ENCODE assay signal across 14 mouse cellular contexts in genomic region chr11:85511270-85511904, GRCm38 (mm10).
"Had no signal": no experiment of that assay in that cellular context is flagged by ENCODE, and none has a peak within 500 bp of the region (broad histone marks: within the 10 kb centered on the region; RNA-seq: fewer than 3 reads in every experiment).

No protein-coding gene starts in this region.

- H3K9ac ChIP-seq: intestine, embryonic 15.5 days; kidney, embryonic 15.5 days; limb, embryonic 15.5 days; liver, embryonic 14.5 days; lung, embryonic 14.5 days; midbrain, embryonic 13.5 days; stomach, embryonic 15.5 days had no signal

- H3K4me2 ChIP-seq: intestine, embryonic 15.5 days; kidney, embryonic 15.5 days; limb, embryonic 15.5 days; lung, embryonic 14.5 days; midbrain, embryonic 13.5 days; stomach, embryonic 15.5 days had no signal

- H3K27ac ChIP-seq: intestine, embryonic 15.5 days; kidney, embryonic 15.5 days; limb, embryonic 15.5 days; liver, embryonic 14.5 days; midbrain, embryonic 13.5 days; stomach, embryonic 15.5 days had no signal

- H3K27me3 ChIP-seq: intestine, embryonic 15.5 days; kidney, embryonic 15.5 days; limb, embryonic 15.5 days; stomach, embryonic 15.5 days had no signal

- DNase-seq: kidney, adult 18-20 months; kidney, postnatal 25 days; layer of hippocampus, adult 9-11 months; layer of hippocampus, postnatal 36 days; lung, embryonic 14.5 days; right cerebral cortex, postnatal 14 days; thymus, adult 2 months; thymus, postnatal 25 days had no signal

- H3K36me3 ChIP-seq: intestine, embryonic 15.5 days; kidney, embryonic 15.5 days; limb, embryonic 15.5 days; midbrain, embryonic 13.5 days; stomach, embryonic 15.5 days had no signal

- ATAC-seq: intestine, embryonic 15.5 days; midbrain, embryonic 13.5 days had no signal

- H3K9me3 ChIP-seq: intestine, embryonic 15.5 days; kidney, embryonic 15.5 days; limb, embryonic 15.5 days; midbrain, embryonic 13.5 days; stomach, embryonic 15.5 days had no signal

- H3K4me3 ChIP-seq: intestine, embryonic 15.5 days; kidney, embryonic 15.5 days; limb, embryonic 15.5 days; midbrain, embryonic 13.5 days; stomach, embryonic 15.5 days had no signal

- H3K4me1 ChIP-seq: kidney, embryonic 15.5 days; limb, embryonic 15.5 days had no signal
